Mouse (Mus musculus) forebrain, embryonic 13.5 days (tissue): ENCODE data around the gene Ppp1r8. TPM values are rescaled to one million over a fixed set of nuclear protein-coding genes. Genes with fewer than 3 reads are reported as not detected.
"Not testable (repeated sequence)": the region's sequence is repeated elsewhere in the genome, so short reads cannot be mapped to it uniquely, and the experiment has no call there.

ENCODE experiments used
- ATAC-seq: fragments of 200-750 bp; cut with Nextera tagmentation; 2 replicates; pipeline ENCODE4 v1.8.0; 2017
- H3K27ac ChIP-seq: fragments of 300-500 bp; sonication (generic); 2 replicates; pipeline ENCODE4 v1.5.1; 2015; ENCODE audit warnings: inconsistent platforms, mild to moderate bottlenecking, moderate library complexity
- H3K27me3 ChIP-seq: fragments of 300-500 bp; sonication (generic); 2 replicates; pipeline ENCODE4 v1.6.1; 2015; ENCODE audit warnings: mild to moderate bottlenecking, inconsistent platforms
- H3K36me3 ChIP-seq: fragments of 300-500 bp; sonication (generic); 2 replicates; pipeline ENCODE4 v1.6.1; 2015; ENCODE audit warnings: mild to moderate bottlenecking, inconsistent platforms; ENCODE audit not compliant: poor library complexity, severe bottlenecking
- H3K4me1 ChIP-seq: fragments of 300-500 bp; sonication (generic); 2 replicates; pipeline ENCODE4 v1.6.1; 2015; ENCODE audit warnings: inconsistent platforms
- H3K4me2 ChIP-seq: fragments of 300-500 bp; sonication (generic); 2 replicates; pipeline ENCODE4 v1.6.1; 2015; ENCODE audit warnings: inconsistent platforms, mild to moderate bottlenecking, moderate library complexity
- H3K4me3 ChIP-seq: fragments of 300-500 bp; sonication (generic); 2 replicates; pipeline ENCODE4 v1.5.1; 2015; ENCODE audit warnings: mild to moderate bottlenecking, inconsistent platforms
- H3K9ac ChIP-seq: fragments of 300-500 bp; sonication (generic); 2 replicates; pipeline ENCODE4 v1.6.1; 2015; ENCODE audit warnings: mild to moderate bottlenecking, inconsistent platforms
- H3K9me3 ChIP-seq: fragments of 300-500 bp; sonication (generic); replicated peaks from 2 replicates; pipeline ENCODE4 v1.6.1; 2016; ENCODE audit warnings: inconsistent platforms
- WGBS: fragments of 180-500 bp; shearing (Covaris S2); methylation state at CpG from one replicate; pipeline ENCODE4 v1.1.7; 2015; 5-methylcytosine and 5-hydroxymethylcytosine counted together
- polyA plus RNA-seq: library from polyadenylated mRNA; unstranded; fragments of >200 nt; fragmentation: Nextera tagmentation; extraction: Ambion mirVana; gene quantifications from 2 replicates; pipeline ENCODE4 v1.2.1, GENCODE M21; 2015

Ppp1r8 gene
- polyA plus RNA-seq, 1 experiment from 2014 or later = 62.5 TPM

DNA sequence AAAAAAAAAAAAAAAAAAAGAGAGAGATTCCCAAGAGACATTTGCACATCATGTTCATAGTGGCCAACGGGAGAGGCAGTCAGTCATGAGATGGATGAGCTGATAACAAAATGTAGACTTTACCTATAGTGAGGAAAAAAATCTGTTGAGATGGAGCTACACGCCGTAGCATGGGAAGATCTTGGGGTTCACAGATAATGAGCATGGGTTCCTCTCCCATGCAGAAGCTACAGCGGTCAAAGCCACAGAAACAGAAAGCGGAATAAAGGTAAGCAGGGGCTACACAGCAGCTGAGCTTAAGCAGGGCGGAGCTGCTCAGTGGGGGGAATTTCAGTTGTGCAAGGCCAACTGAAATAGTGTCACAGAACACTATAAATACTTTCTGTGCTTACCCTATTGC is 38.6 kb downstream of the Ppp1r8 start:
- Histone ChIP-seq H3K27ac (no peak overlapping the region), H3K4me2 (no peak overlapping the region), H3K9me3 (no peaks in the 10 kb centered on the region), H3K4me3 (no peak overlapping the region), H3K36me3 (no peaks in the 10 kb centered on the region), H3K27me3 (no peaks in the 10 kb centered on the region), H3K9ac (no peak overlapping the region), H3K4me1 (no peaks in the 10 kb centered on the region)
- no peak for ATAC-seq
- WGBS = 97% methylated on average over 6 of the region's 6 CpGs

GRCm38 (mm10) chr4:132803876-132804275 is 39.1 kb downstream of the Ppp1r8 start:
- Histone ChIP-seq H3K4me1 (no peaks in the 10 kb centered on the region), H3K4me2 (no peak overlapping the region), H3K9ac (no peak overlapping the region), H3K36me3 (no peaks in the 10 kb centered on the region), H3K27ac (no peak overlapping the region), H3K27me3 (no peaks in the 10 kb centered on the region), H3K4me3 (no peak overlapping the region), H3K9me3 (no peaks in the 10 kb centered on the region)
- ATAC-seq = no peak
- WGBS = 96% methylated on average over 7 of the region's 7 CpGs

- Histone ChIP-seq H3K27me3 (no peaks in the 10 kb centered on the region), H3K27ac (no peak overlapping the region), H3K4me2 (no peak overlapping the region), H3K36me3 (no peaks in the 10 kb centered on the region), H3K4me3 (no peak overlapping the region), H3K4me1 (no peaks in the 10 kb centered on the region), H3K9me3 (no peaks in the 10 kb centered on the region), H3K9ac (no peak overlapping the region)
- 92% methylated on average over 5 of the region's 5 CpGs for WGBS
- ATAC-seq = no peak
Observed at GRCm38 (mm10) chr4:132803212-132803611, 39.8 kb downstream of the Ppp1r8 start.

GRCm38 (mm10) chr4:132802171-132802637 is 40.8 kb downstream of the Ppp1r8 start:
- ATAC-seq = no peak
- Histone ChIP-seq H3K27me3 (peaks cover 5% of the 10 kb centered on the region; the same call in 1 of the 2 replicates), H3K9me3 (no peaks in the 10 kb centered on the region), H3K27ac (no peak overlapping the region), H3K4me1 (no peaks in the 10 kb centered on the region), H3K9ac (no peak overlapping the region), H3K36me3 (no peaks in the 10 kb centered on the region), H3K4me3 (no peak overlapping the region), H3K4me2 (no peak overlapping the region)
- WGBS = 73% methylated on average over 16 of the region's 16 CpGs

- Histone ChIP-seq H3K36me3 (no peaks in the 10 kb centered on the region), H3K4me1 (no peaks in the 10 kb centered on the region), H3K4me2 (no peak overlapping the region), H3K27me3 (peaks cover 6% of the 10 kb centered on the region; the same call in 1 of the 2 replicates), H3K9ac (no peak overlapping the region), H3K27ac (no peak overlapping the region), H3K4me3 (no peak overlapping the region), H3K9me3 (no peaks in the 10 kb centered on the region)
- 87% methylated on average over 18 of the region's 18 CpGs for WGBS
- ATAC-seq = no peak
Observed at GRCm38 (mm10) chr4:132801176-132802077, 41.5 kb downstream of the Ppp1r8 start.

GRCm38 (mm10) chr4:132799845-132800244 is 43.1 kb downstream of the Ppp1r8 start:
- Histone ChIP-seq H3K4me3 (no peak overlapping the region), H3K27me3 (peaks cover 20% of the 10 kb centered on the region), H3K36me3 (no peaks in the 10 kb centered on the region), H3K9ac (no peak overlapping the region), H3K4me1 (peaks cover 6% of the 10 kb centered on the region; the same call in 1 of the 2 replicates), H3K27ac (no peak overlapping the region), H3K9me3 (no peaks in the 10 kb centered on the region), H3K4me2 (no peak overlapping the region)
- 89% methylated on average over 4 of the region's 4 CpGs for WGBS
- ATAC-seq = no peak

GRCm38 (mm10) chr4:132798666-132799065 is 44.3 kb downstream of the Ppp1r8 start:
- not testable (repeated sequence) for H3K4me2 ChIP-seq, ATAC-seq, H3K9ac ChIP-seq, H3K9me3 ChIP-seq, H3K27ac ChIP-seq, H3K4me1 ChIP-seq, H3K4me3 ChIP-seq, H3K36me3 ChIP-seq
- peaks cover 25% of the 10 kb centered on the region for H3K27me3 ChIP-seq
- WGBS = 80% methylated on average over 3 of the region's 3 CpGs

- H3K4me3 ChIP-seq = no peak overlapping the region
- 70% methylated on average over 4 of the region's 4 CpGs for WGBS
- peaks cover 6% of the 10 kb centered on the region; the same call in 1 of the 2 replicates for H3K4me1 ChIP-seq
- H3K27ac ChIP-seq = no peak overlapping the region
- peaks cover 25% of the 10 kb centered on the region for H3K27me3 ChIP-seq
- no peaks in the 10 kb centered on the region for H3K36me3 ChIP-seq
- H3K9ac ChIP-seq = no peak overlapping the region
- H3K9me3 ChIP-seq = no peaks in the 10 kb centered on the region
- H3K4me2 ChIP-seq = no peak overlapping the region
- no peak for ATAC-seq
Observed at GRCm38 (mm10) chr4:132798028-132798427, 44.9 kb downstream of the Ppp1r8 start.

GRCm38 (mm10) chr4:132797461-132797860 is 45.5 kb downstream of the Ppp1r8 start:
- Histone ChIP-seq H3K36me3 (no peaks in the 10 kb centered on the region), H3K27me3 (peaks cover 25% of the 10 kb centered on the region), H3K4me3 (no peak overlapping the region), H3K4me1 (peaks cover 6% of the 10 kb centered on the region; the same call in 1 of the 2 replicates), H3K9ac (no peak overlapping the region), H3K9me3 (no peaks in the 10 kb centered on the region), H3K4me2 (no peak overlapping the region), H3K27ac (no peak overlapping the region)
- 74% methylated on average over 1 of the region's 1 CpGs for WGBS
- no peak for ATAC-seq

GRCm38 (mm10) chr4:132796196-132796886 is 46.6 kb downstream of the Ppp1r8 start, which contains the start of gene Themis2:
Themis2 (minus strand) TSS chr4:132796387.
- Histone ChIP-seq H3K36me3 (no peaks in the 10 kb centered on the region), H3K4me2 (peak within 1 kb of the TSS; percentile 55), H3K4me1 (peaks cover 6% of the 10 kb centered on the region; the same call in 1 of the 2 replicates), H3K9me3 (no peaks in the 10 kb centered on the region), H3K4me3 (peak within 1 kb of the TSS; percentile 34), H3K27ac (no peak within 1 kb of the TSS), H3K9ac (0 out of 2 replicates have a peak within 1 kb of the TSS, but pooled peaks have one; percentile 43), H3K27me3 (peaks cover 25% of the 10 kb centered on the region)
- ATAC-seq = no peak
- WGBS = 2% methylated on average over 21 of the region's 21 CpGs

DNA sequence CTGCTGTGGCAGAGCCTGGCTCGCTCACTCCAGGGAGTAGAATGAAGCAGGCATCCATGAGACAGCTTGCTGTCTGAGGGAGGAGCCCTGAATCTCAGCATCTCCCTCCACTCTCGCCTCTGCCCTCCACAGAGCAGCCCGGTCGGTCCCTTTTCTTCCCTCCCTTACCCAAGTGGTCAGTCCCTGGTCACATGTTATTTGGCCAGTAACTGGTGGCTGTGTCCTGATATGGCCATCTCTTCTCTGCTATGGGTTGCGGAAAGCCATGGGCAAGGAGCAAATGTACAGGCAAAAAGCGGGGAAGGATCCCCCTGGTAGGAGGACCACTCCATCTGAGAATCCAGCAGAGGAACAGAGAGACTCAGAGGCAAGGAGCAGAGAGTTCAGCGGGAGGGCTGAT is 47.8 kb downstream of the Ppp1r8 start:
- no peak overlapping the region for H3K4me3 ChIP-seq
- no peak overlapping the region for H3K4me2 ChIP-seq
- no peak overlapping the region for H3K9ac ChIP-seq
- H3K4me1 ChIP-seq = peaks cover 6% of the 10 kb centered on the region; the same call in 1 of the 2 replicates
- no peaks in the 10 kb centered on the region for H3K36me3 ChIP-seq
- H3K9me3 ChIP-seq = no peaks in the 10 kb centered on the region
- 70% methylated on average over 7 of the region's 7 CpGs for WGBS
- no peak overlapping the region for H3K27ac ChIP-seq
- peaks cover 25% of the 10 kb centered on the region for H3K27me3 ChIP-seq
- ATAC-seq = no peak

DNA sequence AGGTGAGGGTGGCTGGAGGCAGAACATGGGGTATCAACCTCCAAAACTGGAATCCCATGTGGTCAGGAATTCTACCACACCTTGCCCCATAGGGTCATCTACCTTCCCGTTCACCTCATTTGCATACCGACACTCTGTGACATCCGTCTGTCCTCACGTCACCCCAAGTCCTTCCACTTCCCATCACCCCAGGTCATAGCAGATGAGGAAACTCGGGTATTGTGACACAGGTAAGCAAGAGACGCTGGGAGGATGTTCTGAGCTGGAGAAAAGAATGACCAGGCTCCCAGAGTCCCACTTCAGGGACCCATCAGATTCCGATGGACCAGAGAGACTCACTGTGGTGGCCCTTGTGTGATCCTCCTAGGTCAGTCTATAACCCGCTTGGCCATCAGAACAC is 48.2 kb downstream of the Ppp1r8 start:
- ATAC-seq = no peak
- 77% methylated on average over 8 of the region's 8 CpGs for WGBS

More for the DNA sequence above, 48.2 kb downstream of the Ppp1r8 start:
- Histone ChIP-seq H3K4me1 (peaks cover 6% of the 10 kb centered on the region; the same call in 1 of the 2 replicates), H3K4me2 (no peak overlapping the region), H3K9ac (no peak overlapping the region), H3K36me3 (no peaks in the 10 kb centered on the region), H3K27me3 (peaks cover 25% of the 10 kb centered on the region), H3K27ac (no peak overlapping the region), H3K9me3 (no peaks in the 10 kb centered on the region), H3K4me3 (no peak overlapping the region)
